Mouse (Mus musculus): Measurements from ENCODE around the gene Zc3h18.

DNA sequence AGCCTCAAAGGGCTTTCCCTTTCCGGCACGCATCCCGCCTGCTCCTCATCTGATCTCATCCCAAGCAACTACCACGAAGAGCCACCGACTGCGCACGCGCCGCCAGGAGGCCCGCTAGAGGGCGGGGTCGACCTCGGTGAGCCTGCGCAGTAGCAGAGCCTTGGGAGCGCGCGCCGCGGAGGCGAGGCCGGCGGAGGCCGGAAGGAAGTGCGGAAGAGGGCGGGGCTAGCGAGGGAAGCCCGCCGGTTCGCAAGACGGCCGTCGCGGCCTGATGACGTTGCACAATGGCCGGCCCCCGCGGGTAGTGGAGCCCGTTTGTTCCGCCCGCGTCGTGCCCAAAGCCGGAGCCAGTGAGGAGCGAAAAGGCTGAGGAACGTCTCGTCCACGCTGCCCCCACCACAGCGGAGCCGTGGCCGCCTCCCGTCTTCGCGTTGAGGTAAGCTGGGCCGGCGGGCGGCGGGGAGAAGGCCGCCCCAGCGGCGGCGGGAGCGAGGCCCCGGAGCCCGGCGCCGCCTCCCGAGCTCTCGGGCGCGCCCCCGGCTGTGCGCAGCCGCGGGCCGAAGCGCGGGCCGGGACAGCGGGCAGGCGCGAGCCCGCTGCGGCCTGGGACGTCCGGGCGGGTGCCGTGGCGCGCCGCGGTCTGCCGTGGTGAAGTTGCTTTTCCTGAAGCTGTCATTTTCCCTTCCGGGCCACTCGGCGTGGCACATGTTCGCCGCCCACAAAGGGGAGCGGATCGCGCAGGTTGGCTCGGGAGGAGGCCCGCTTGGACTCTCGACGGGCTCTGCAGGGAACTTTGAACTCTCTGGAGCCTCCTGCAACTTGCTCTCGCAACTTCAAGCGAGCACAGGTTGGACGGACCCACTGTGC lies at the start of gene Zc3h18:
- TF ChIP-seq CTCF (IDR thresholded peaks at IDR 0.05; ENCODE audit: extremely low read depth, insufficient read length, insufficient replicate concordance, low read depth, low read length) (0 out of 2 replicates have a peak, but pooled peaks have one; percentile 13), POLR2A (IDR thresholded peaks at IDR 0.05; ENCODE audit: low read depth, low read length) (peak; percentile 72)

All from small intestine, adult 2 months (tissue).